Mouse (Mus musculus) frontal cortex, postnatal 10 days (tissue): ENCODE data around the gene Akip1.

Experiments
- DNase-seq, 2 experiments: peaks; one replicate each; pipeline ENCODE4 v3.0.0; 2022; ENCODE audit warnings: low spot score in 2 of 2, mixed read lengths in 1 of 2

Gene Akip1

GRCm38 (mm10) chr7:109703190-109704015 lies at the start of gene Akip1, which contains the start of gene St5:
TSS of gene Akip1 (plus strand) at chr7:109703690.
TSS of gene St5 (minus strand) at chr7:109703605.
- peak; percentile 90 to 93 for DNase-seq

GRCm38 (mm10) chr7:109654871-109655270 lies 48.6 kb upstream of the Akip1 start:
- no peak for DNase-seq

- no peak for DNase-seq
Measured at GRCm38 (mm10) chr7:109657884-109658283, 45.6 kb upstream of the Akip1 start.

DNA sequence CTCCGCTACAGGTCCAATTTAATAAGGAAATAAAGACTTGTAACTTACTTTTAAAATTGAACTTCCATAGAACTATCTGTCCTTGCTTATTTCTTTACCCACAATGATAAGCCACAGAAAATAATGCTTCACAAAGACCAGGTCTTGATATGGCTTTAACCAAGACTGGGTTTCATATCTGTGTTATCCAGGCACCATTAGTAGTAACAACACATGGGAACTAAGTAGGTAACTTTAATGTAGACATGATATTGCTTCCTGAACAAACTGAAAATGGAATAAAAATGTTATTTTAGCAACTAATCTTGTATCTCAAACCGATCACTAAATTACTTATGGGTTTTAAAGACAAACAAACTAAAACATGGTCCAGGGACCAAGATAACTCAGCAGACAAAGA lies 44.2 kb upstream of the Akip1 start:
- DNase-seq, result no peak

DNA sequence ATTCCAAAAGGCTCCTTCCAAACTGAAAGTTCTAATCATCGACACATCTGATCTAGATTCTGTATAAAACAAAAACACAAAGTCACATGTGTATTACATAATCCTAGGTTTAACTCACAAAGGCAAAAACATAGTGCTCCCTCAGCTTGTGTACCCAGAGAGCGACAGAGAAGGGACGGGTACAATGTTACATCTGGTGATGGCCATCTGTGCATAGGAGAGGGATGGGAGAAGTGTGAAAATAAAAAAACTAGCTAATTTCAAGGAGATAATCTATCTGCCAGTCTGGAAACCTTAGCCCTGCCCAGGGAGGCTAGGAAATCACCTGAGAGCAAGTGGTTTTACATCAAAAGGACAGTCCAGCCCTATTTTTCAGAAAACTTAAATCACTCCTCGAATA lies 40.9 kb upstream of the Akip1 start:
- DNase-seq, result no peak

DNA sequence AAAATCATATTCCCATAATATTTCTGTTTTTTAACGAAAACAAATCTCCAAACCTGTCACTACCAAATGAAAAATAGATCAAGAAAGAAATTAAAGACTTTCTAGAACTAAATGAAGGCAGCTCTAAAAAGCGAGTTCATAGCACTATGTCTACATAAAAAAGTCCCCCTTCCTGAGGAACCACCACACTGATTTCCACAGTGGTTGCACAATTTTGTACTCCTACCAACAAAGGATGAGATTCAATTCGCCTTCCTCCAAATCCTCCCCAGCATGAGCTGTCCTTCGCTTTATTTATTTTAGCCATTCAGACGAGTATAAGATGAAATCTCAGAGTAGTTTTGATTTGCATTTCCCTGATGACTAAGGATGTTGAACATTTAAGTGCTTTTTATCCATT lies 36.8 kb upstream of the Akip1 start:
- DNase-seq, result no peak

DNA sequence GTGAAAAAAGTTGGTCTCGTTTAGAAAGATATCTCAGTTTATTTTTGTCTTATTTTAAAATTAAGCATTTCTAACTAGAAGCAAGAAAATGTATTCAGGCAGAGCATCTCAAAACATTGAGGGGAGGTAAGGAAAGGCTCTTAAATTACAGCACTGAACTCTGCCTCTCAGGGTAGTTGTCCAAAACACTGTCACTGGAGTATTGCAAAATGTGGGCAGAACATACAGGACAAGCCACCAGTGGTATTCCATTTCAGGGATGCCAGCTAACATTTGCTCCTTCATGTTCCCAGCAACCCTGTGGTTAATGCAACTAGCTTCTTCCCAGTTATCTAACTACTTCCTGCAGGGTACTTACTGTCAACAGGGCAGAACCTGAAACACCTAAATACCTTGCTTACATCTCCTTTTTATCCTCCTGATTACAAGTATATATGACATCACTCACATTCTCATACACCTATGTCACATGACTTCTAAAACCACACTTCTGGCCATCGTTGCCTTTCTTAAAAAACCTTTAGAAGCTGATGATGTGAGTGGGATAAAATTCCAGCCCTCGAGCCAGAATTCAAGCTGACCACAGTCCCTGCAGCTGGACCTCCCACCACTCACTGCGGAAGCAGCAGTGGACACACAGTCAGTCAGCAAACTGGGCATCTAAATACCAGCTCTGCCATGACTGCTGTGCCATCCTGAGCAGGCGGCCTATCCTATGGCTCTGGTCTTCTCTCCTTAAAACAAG lies 33.9 kb upstream of the Akip1 start:
- DNase-seq, result no peak

GRCm38 (mm10) chr7:109671581-109672471 lies 31.7 kb upstream of the Akip1 start:
- DNase-seq, result peak; percentile 55 to 68

DNA sequence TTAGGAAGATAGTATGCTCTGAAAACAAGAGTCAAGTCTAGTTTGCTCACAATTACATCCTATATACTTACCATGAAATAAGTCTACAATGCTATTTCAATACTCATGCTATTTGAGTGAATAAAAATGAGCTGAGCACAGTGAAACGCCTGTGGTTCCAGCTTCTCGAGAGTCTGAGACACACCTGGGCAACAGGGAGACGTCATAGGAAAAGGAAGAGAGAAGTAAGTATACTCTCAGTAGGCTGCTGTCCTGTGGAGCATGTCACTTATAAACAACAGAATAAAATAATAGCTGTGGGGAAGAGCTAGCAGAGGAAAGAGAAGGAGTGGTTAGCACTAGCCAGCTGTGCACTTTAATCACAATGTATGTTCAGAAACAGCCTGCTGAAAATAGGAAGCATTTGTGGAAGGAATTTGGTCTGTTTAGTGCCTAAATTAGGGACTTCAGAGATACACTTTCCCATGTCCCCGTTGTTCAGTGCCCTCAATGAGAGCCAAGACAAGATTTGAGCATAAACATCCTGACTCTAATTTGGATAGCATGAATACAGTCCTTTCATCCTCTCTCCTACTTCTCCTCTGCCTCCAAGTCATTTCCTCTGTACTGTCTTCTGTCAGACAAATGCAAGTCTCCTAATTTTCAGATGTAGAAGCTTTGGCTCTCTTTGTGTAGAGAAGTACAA lies 28.4 kb upstream of the Akip1 start:
- no peak for DNase-seq

GRCm38 (mm10) chr7:109680284-109680683 lies 23.2 kb upstream of the Akip1 start:
- no peak for DNase-seq

DNA sequence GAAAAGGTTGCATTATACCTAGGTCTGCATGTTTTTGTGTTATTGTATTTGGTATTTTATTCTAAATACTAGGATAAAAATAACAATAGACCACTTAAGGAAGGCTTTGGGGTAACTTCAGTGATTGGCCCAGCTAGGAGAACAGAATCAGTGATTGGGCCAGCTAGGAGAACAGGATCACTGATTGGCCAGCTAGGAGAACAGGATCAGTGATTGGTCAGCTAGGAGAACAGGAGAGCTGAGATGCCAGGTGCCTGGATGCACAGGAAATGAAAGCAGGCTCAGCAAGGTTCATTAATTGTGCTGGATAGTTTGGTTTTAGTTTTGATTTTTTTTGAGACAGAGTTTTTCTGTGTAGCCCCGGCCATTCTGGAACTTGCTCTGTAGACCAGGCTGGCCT lies 22.6 kb upstream of the Akip1 start:
- no peak for DNase-seq

DNA sequence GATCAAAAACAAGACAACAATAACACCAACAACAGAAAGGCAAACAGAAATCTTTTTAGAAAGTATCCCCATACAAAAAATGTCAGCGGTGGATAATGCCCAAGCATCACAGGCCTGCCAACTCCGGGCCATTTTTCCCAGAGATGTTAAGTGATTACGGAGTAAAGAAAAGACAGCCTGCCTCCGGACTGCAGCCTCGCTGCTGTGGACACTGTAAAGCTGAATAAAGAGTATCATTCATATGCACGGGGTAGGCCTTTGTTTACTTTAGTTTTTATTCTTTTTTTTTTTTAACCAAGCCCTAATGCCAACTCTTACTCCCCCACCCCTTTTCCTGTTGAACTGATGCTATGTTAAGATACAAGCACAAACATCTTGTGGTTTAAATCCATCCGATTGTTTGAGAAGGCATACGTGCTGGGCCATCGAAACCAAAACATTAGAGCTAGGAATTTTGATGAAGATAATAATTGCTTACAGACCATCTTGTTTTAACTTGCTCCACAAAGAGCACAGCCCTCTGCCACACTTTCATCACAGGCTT lies 16.8 kb upstream of the Akip1 start:
- DNase-seq, result no peak

GRCm38 (mm10) chr7:109690101-109690500 lies 13.4 kb upstream of the Akip1 start:
- DNase-seq, result no peak

DNA sequence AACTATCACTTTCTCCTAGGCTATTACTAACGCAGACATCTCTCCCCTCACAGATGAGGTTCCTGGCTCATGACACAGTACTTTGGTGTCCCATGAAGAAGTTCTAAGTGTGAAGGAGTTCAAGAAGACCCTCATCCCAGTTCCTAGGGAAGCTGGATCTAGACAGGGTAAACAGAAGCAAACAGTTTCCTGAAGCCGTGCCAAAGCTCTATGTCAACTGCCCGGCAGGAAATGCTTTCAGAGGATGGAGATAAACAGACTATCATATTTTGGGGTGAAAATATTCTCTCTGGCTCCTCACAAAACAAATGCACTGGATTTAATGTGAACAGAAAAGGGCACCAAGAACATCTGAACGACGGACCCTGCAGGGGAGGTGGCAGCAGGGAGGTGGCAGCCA lies 12.5 kb upstream of the Akip1 start:
- no peak for DNase-seq

DNA sequence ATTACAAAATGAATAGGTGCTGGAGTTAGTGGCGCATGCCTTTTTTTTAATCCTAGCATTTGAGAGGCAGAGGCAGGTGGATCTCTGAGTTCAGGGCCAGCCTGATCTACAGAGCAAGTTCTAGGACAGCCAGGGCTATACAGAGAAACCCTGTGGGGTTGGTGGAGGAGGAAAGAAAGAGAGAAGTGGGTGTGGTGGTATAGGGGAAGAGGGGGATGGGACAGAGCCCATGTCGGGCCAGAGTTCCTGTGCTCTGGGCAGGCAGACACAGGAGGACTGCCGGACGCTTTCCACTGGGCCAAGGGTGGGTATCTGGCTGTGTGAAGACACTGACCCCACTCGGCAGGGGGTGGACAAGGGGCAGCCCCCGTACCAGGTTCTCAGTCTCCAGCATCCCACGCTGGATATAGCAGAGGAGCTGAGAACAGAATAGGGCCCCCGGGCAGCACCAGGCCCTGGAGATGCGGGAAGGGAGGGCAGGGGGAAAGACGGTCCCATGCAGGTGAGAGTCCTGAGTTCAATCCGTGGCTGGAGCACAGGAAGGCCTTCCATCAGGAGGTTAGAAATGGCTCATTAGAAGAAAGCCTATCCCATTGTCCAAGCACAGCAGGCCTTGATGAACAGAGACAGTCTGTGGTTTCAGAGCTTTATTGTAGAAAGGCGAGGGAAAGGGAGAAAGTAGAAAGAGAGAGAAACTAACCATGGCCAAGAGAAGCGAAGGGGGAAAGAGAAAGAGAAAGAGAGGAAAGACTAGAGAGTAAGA lies 8.7 kb upstream of the Akip1 start:
- no peak for DNase-seq

DNA sequence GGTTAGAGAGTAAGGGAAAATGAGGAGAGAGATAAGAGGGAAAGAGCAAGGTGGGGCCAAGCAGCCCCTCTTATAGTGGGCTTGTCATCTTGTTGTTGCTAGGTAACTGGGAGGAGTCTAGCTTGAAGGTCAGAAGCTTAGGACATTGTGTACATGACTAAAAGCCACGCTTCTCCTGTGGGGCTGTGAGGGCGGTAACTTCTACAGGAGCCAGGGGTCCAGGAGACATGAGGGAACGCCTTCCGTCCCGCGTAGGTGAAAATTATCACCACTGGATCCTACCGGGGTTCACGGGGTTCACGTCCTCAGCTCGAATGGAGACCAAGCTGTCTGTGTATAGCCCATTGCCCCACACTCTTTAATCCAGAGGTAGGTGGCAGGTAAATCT lies 8.2 kb upstream of the Akip1 start:
- no peak for DNase-seq

- DNase-seq, result no peak
Measured at GRCm38 (mm10) chr7:109700213-109700612, 3.3 kb upstream of the Akip1 start.

DNA sequence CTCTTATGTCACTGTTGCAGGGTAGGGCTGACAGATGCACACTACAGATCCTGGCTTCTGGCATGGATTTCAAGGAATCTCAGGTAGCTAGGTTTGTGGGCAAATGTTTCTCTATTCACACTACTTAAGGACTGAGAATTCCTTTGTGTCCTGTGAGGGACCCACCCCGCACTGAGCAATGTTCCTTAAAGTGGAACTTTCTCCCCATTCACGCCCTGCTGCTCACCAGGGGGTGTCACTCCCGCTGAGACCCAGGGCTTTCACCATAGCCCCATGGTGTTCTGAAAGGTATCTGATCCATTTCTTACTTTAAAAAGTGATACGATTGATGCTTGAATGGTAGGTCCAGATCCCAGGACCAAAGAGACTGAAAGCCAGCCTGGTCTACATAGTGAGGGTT lies 769 bp upstream of the Akip1 start:
- DNase-seq, result no peak

DNA sequence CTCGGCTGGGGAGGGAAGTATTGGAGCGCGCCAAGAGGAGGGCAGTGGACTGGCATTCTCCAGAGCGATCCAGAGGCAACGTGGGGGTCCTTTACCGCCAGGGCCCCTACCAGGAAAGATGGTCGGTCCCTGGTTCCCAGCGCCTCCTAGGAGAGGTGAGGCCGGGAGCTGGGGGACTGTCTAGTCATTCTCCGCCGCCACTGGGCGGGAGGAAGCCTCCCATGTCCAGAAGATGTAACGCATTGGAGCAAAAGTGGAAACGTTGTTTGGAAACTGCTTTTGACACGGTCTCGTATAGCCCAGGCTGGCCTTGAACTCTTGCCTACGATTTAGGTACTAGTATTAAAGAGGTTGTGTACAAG lies 507 bp downstream of the Akip1 start:
- no peak for DNase-seq

DNA sequence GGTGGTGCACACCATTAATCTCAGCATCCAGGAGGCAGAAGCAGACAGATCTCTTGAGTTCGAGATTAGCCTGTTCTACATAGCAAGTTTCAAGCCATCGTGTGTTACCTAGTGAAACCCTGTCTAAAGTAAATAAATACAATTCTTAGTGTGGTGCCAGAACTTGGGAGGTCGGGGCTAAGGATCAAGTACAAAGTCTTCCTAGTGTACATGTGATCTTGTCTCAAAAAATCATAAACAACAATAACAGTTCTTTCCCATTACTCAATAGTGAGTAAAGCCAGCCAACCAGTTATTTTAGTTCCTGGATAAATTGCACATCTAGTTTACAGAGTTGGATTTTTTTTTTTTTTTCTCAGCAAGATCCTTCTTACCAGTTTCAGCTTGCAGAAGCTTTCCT lies 971 bp downstream of the Akip1 start:
- DNase-seq, result no peak
